Mouse (Mus musculus): ENCODE data around the gene Tgds.
A peak's percentile ranks its signal among the peaks of the same experiment; 100 is the strongest.
"Not testable (repeated sequence)": the region's sequence is repeated elsewhere in the genome, so short reads cannot be mapped to it uniquely, and the experiment has no call there.

Gene Tgds

GRCm38 (mm10) chr14:118132642-118132977, at the start of gene Tgds:
TSS of gene Tgds (minus strand) at chr14:118132755.
- peak; percentile 99 for DNase-seq (ENCODE audit: low read depth, low spot score)

- DNase-seq (ENCODE audit: low read depth, low spot score) = peak; percentile 34
These were observed 48.2 kb upstream of the Tgds start for GRCm38 (mm10) chr14:118180711-118181177.

- peak; percentile 83 for DNase-seq (ENCODE audit: low read depth, low spot score)
These were observed 47.6 kb upstream of the Tgds start for GRCm38 (mm10) chr14:118180117-118180557.

GRCm38 (mm10) chr14:118179701-118180100, 47.1 kb upstream of the Tgds start:
- DNase-seq (ENCODE audit: low read depth, low spot score) = no peak

GRCm38 (mm10) chr14:118179251-118179650, 46.7 kb upstream of the Tgds start:
- DNase-seq (ENCODE audit: low read depth, low spot score) = no peak

GRCm38 (mm10) chr14:118175694-118176085, 43.1 kb upstream of the Tgds start:
- DNase-seq (ENCODE audit: low read depth, low spot score) = no peak

- peak; percentile 90 for DNase-seq (ENCODE audit: low read depth, low spot score)
These were observed 42.6 kb upstream of the Tgds start for GRCm38 (mm10) chr14:118175071-118175693.

- no peak for DNase-seq (ENCODE audit: low read depth, low spot score)
These were observed 41.1 kb upstream of the Tgds start for GRCm38 (mm10) chr14:118173590-118174203.

- DNase-seq (ENCODE audit: low read depth, low spot score) = peak; percentile 94
These were observed 36.2 kb upstream of the Tgds start for GRCm38 (mm10) chr14:118168776-118169175.

GRCm38 (mm10) chr14:118162640-118163039, 30.1 kb upstream of the Tgds start:
- DNase-seq (ENCODE audit: low read depth, low spot score) = no peak

GRCm38 (mm10) chr14:118161751-118162150, 29.2 kb upstream of the Tgds start:
- DNase-seq (ENCODE audit: low read depth, low spot score) = no peak

- peak; percentile 57 for DNase-seq (ENCODE audit: low read depth, low spot score)
These were observed 24.6 kb upstream of the Tgds start for GRCm38 (mm10) chr14:118157146-118157545.

- DNase-seq (ENCODE audit: low read depth, low spot score) = no peak
These were observed 24.2 kb upstream of the Tgds start for GRCm38 (mm10) chr14:118156740-118157139.

- not testable (repeated sequence) for DNase-seq (ENCODE audit: low read depth, low spot score)
These were observed 23.5 kb upstream of the Tgds start for GRCm38 (mm10) chr14:118156056-118156455.

GRCm38 (mm10) chr14:118152294-118152651, 19.7 kb upstream of the Tgds start:
- no peak for DNase-seq (ENCODE audit: low read depth, low spot score)

GRCm38 (mm10) chr14:118151651-118152293, 19.2 kb upstream of the Tgds start:
- DNase-seq (ENCODE audit: low read depth, low spot score) = no peak

- DNase-seq (ENCODE audit: low read depth, low spot score) = no peak
These were observed 18.3 kb upstream of the Tgds start for GRCm38 (mm10) chr14:118150656-118151551.

GRCm38 (mm10) chr14:118148554-118148953, 16.0 kb upstream of the Tgds start:
- DNase-seq (ENCODE audit: low read depth, low spot score) = no peak

GRCm38 (mm10) chr14:118148046-118148445, 15.5 kb upstream of the Tgds start:
- no peak for DNase-seq (ENCODE audit: low read depth, low spot score)

- DNase-seq (ENCODE audit: low read depth, low spot score) = no peak
These were observed 9.7 kb upstream of the Tgds start for GRCm38 (mm10) chr14:118142283-118142682.

- DNase-seq (ENCODE audit: low read depth, low spot score) = peak; percentile 51
These were observed 4.9 kb upstream of the Tgds start for GRCm38 (mm10) chr14:118137487-118137886.

Data from R1 (cell line).